Mouse (Mus musculus): ENCODE data around the gene Galns. TPM values are rescaled to one million over a fixed set of nuclear protein-coding genes. Genes with fewer than 3 reads are reported as not detected.
A peak's percentile ranks its signal among the peaks of the same experiment; 100 is the strongest.
"Not testable (repeated sequence)": the region's sequence is repeated elsewhere in the genome, so short reads cannot be mapped to it uniquely, and the experiment has no call there.

The Galns gene
- polyA plus RNA-seq, 1 experiment from 2014 or later: 5.2 TPM

DNA sequence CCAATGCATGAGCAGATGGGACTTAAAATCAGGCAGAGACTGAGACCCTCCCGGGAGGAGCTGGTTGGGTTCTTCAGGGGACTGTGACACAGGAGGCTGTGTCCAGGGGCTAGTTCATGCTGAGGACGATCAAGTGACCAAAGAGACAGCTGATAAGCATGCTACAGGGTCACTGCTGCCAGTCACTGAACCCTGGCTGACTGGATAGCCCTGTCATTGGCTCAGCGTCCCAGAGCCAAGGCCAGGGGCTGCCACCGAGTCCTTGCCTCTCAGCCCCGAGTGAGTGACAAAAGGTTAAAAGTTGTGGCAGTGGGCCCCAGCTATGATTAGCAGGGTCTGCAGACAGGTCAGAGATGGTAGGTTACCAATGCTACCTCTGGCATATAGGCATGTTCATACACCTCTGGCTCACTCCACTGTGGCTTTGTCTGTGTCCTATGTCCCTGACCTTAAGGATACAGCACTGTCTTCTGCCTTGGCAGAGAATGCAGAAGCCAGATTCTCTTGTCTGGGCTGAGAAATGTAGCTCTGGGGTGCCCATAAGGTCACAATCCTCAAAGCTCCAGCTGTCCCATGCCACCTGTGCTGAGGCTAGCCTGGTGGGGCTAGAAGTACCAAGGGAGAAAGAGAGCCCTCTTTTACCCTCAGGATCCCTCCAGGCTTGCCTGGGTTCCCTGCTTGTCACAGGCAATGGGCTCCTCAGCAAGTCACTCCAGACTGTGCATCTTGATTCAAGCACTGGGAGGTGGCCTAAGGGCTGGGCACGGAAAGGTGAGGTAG is 33.1 kb upstream of the Galns start:
- H3K9me3 ChIP-seq: no peaks in the 10 kb centered on the region
- H3K4me3 ChIP-seq: no peak overlapping the region
- H3K27me3 ChIP-seq (replicated peaks; ENCODE audit: low read depth, poor library complexity, severe bottlenecking): peaks cover 39% of the 10 kb centered on the region
- WGBS: 74% methylated on average over 6 of the region's 6 CpGs
- H3K27ac ChIP-seq (replicated peaks): no peak overlapping the region; the same call in 1 of the 2 replicates
- DNase-seq (ENCODE audit: low spot score): no peak
- H3K36me3 ChIP-seq (replicated peaks): no peaks in the 10 kb centered on the region; the same call in 1 of the 2 replicates
- peaks cover 58% of the 10 kb centered on the region for H3K4me1 ChIP-seq

DNA sequence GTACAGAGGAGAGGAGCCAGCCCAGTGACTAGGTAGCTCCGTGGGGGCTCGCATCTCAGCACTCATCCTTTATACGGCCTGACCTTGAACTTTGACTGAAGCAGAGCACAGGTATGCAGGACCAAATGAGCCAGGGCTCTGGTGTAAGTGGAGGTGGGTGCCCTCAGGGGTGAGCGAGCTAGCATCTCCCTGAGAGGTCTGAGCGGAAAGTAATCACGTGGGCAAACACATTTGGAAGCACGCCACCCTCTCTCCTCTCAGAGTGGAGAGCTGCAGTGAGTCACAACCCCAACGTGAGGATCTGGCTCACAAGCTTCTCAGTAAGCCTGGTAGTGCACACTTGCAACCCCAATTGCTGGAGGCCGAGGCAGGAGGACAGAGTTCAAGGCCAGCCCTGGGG is 30.8 kb upstream of the Galns start:
- no peaks in the 10 kb centered on the region for H3K36me3 ChIP-seq (replicated peaks)
- 0 out of 2 replicates have a peak overlapping the region, but pooled peaks have one; percentile 21 for H3K27ac ChIP-seq (replicated peaks)
- no peak for DNase-seq (ENCODE audit: low spot score)
- peaks cover 28% of the 10 kb centered on the region for H3K27me3 ChIP-seq (replicated peaks; ENCODE audit: low read depth, poor library complexity, severe bottlenecking)
- WGBS: 77% methylated on average over 9 of the region's 9 CpGs
- no peaks in the 10 kb centered on the region for H3K9me3 ChIP-seq
- H3K4me1 ChIP-seq: peaks cover 56% of the 10 kb centered on the region
- no peak overlapping the region for H3K4me3 ChIP-seq

DNA sequence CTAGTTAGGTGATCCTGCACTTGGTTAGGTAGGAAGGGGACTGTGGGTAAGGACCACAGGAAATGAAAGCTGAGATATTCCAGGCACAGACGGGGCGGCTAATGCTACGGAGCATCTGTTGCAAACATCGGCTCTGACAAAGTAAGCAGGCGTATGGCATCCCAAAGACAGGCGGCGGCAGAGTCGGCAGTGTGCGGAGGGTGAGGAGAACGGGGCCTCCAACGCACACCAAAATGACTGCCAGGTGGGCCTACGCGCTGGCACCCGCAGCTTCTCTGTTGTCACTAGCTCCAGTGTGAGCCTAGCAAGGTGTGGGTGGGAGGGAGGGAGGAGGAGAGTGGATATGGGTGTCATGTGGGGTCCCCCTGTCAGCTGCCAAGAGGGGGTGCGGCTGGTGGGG is 30.1 kb upstream of the Galns start:
- Histone ChIP-seq H3K4me1 (peaks cover 63% of the 10 kb centered on the region), H3K4me3 (no peak overlapping the region), H3K27ac (replicated peaks) (0 out of 2 replicates have a peak overlapping the region, but pooled peaks have one; percentile 21), H3K36me3 (replicated peaks) (no peaks in the 10 kb centered on the region), H3K27me3 (replicated peaks; ENCODE audit: low read depth, poor library complexity, severe bottlenecking) (peaks cover 25% of the 10 kb centered on the region), H3K9me3 (no peaks in the 10 kb centered on the region)
- DNase-seq (ENCODE audit: low spot score): no peak
- WGBS: 77% methylated on average over 15 of the region's 15 CpGs

DNA sequence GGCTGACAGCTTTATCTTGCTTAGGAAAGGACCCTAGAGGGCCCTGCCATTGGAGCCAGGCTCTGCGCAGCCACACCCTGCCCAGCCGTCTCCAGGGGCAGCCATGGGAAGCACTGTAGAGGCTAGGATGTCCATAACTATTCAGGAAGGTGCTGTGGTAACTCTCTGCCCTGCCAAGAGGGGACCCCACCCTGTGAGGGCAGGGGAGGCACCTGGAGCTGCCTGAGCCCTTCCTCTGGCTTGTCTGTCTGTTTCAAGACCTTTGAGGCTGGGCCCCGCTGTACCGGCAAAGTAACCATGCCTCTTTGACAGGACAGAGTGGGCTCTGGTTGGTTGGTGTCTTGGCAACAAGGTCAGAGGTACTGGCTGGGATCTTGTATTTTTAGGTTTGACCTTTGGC is 29.6 kb upstream of the Galns start:
- Histone ChIP-seq H3K4me1 (peaks cover 69% of the 10 kb centered on the region), H3K4me3 (no peak overlapping the region), H3K36me3 (replicated peaks) (no peaks in the 10 kb centered on the region), H3K27ac (replicated peaks) (peak overlapping the region; percentile 21; the same call in 1 of the 2 replicates), H3K9me3 (no peaks in the 10 kb centered on the region), H3K27me3 (replicated peaks; ENCODE audit: low read depth, poor library complexity, severe bottlenecking) (peaks cover 20% of the 10 kb centered on the region)
- WGBS: 80% methylated on average over 4 of the region's 4 CpGs
- DNase-seq (ENCODE audit: low spot score): no peak

DNA sequence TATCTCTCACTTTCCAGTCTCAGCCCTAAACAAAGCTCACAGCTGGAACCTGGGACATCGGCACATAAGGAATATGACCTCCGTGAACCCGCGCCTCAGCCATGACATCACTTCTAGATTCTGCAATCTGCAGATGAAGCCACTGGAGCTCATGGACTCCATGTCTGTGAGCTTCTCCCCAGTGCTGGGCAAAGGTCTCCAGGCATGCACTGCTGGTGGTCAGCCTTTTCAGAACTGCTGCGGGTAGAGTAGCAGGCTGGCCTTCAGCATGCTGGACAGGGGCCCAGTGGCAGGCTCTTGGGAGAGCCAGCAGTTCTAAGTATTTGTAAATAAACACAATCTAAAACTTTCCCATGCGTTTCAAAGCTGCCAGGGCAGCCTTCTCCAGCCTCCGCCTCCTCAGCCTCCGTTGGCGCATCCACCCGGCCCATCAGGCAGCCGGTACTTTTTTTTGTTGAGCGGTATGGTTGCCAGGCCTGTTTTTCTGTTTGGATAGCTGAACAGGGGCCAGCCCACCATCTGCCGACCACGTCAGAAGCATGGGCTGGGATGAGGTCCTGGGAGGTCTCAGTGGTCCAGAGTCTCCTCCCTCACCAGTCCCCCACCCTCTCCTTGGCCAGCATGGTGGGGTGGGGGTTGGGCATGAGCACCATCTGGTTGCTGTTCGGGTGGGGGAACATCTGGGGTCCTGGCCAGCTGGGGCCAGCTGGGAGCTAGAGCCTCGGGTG is 28.4 kb upstream of the Galns start:
- WGBS: 37% methylated on average over 16 of the region's 16 CpGs
- peaks cover 73% of the 10 kb centered on the region for H3K4me1 ChIP-seq
- H3K27me3 ChIP-seq (replicated peaks; ENCODE audit: low read depth, poor library complexity, severe bottlenecking): peaks cover 9% of the 10 kb centered on the region
- no peaks in the 10 kb centered on the region for H3K9me3 ChIP-seq
- no peak overlapping the region for H3K4me3 ChIP-seq
- peak; percentile 58 for DNase-seq (ENCODE audit: low spot score)
- H3K27ac ChIP-seq (replicated peaks): peak overlapping the region; percentile 60
- peaks cover 11% of the 10 kb centered on the region; the same call in 1 of the 2 replicates for H3K36me3 ChIP-seq (replicated peaks)

DNA sequence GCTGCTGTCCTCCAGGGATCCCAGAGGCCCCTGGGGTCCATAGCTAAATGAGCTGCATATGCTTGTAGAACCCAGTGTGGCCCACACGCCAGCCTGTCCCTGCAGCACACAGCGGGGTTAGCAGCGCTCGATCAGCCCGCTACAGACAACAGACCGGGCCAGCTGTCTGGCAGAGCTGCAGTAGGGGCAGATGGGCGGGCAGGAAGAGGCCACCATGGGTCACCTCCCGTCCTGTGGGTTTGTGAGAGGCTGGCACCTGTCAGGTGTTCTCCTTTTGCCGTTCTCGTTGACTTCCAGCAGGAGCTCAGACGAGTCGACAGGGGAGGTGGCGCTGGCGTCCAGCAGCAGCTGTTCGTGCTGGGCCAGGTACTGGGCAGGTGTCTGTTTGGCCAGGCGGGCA is 27.3 kb upstream of the Galns start:
- H3K27ac ChIP-seq (replicated peaks): peak overlapping the region; percentile 60
- peaks cover 65% of the 10 kb centered on the region for H3K4me1 ChIP-seq
- H3K9me3 ChIP-seq: no peaks in the 10 kb centered on the region
- no peak for DNase-seq (ENCODE audit: low spot score)
- H3K27me3 ChIP-seq (replicated peaks; ENCODE audit: low read depth, poor library complexity, severe bottlenecking): peaks cover 8% of the 10 kb centered on the region; the same call in 1 of the 2 replicates
- H3K36me3 ChIP-seq (replicated peaks): peaks cover 15% of the 10 kb centered on the region; the same call in 1 of the 2 replicates
- 76% methylated on average over 16 of the region's 16 CpGs for WGBS
- H3K4me3 ChIP-seq: 0 out of 2 replicates have a peak overlapping the region, but pooled peaks have one; percentile 5

DNA sequence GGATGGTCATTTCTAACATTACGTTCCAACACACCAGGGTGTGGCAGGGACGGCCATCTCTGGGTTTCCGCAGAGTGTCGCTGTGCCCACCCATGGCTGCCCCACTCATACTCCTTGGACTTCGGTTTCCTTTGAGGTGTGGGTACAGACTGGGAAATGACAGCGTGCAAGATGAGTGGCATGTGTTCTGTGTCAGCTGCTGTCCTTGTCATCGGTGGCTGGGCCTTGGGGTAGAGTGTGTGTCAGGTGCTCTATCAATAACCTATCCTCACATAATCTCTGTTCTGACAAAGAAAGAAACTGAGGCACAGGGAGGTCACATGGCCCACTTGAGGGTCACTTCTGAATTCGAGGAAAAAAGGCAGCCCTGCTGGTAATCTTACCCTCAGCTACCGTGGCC is 26.0 kb upstream of the Galns start:
- no peak for DNase-seq (ENCODE audit: low spot score)
- Histone ChIP-seq H3K36me3 (replicated peaks) (peaks cover 22% of the 10 kb centered on the region; the same call in 1 of the 2 replicates), H3K9me3 (no peaks in the 10 kb centered on the region), H3K27ac (replicated peaks) (no peak overlapping the region), H3K4me1 (peaks cover 60% of the 10 kb centered on the region), H3K4me3 (no peak overlapping the region), H3K27me3 (replicated peaks; ENCODE audit: low read depth, poor library complexity, severe bottlenecking) (no peaks in the 10 kb centered on the region)
- WGBS: 85% methylated on average over 9 of the region's 9 CpGs

DNA sequence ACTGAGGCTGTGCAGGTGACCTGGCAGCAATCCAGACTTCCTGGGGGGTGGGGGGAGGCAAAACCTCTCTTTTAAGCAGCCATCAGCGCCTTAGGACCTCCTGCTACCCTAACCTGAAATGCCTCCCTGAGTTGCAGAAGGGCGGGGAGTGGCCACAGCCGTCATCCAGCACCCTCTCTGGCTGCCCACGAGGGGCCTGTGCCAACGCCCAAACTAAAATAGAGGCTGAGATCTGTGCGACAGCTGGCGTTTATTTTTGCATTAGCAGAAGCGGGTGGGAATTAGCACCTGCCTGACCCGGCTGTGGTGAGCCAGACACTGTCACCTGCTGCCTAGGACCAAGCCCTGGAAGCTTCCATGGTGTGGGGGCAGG is 25.5 kb upstream of the Galns start:
- Histone ChIP-seq H3K9me3 (no peaks in the 10 kb centered on the region), H3K27ac (replicated peaks) (no peak overlapping the region), H3K36me3 (replicated peaks) (peaks cover 22% of the 10 kb centered on the region; the same call in 1 of the 2 replicates), H3K4me3 (no peak overlapping the region), H3K27me3 (replicated peaks; ENCODE audit: low read depth, poor library complexity, severe bottlenecking) (no peaks in the 10 kb centered on the region), H3K4me1 (peaks cover 56% of the 10 kb centered on the region)
- 76% methylated on average over 9 of the region's 9 CpGs for WGBS
- DNase-seq (ENCODE audit: low spot score): no peak

DNA sequence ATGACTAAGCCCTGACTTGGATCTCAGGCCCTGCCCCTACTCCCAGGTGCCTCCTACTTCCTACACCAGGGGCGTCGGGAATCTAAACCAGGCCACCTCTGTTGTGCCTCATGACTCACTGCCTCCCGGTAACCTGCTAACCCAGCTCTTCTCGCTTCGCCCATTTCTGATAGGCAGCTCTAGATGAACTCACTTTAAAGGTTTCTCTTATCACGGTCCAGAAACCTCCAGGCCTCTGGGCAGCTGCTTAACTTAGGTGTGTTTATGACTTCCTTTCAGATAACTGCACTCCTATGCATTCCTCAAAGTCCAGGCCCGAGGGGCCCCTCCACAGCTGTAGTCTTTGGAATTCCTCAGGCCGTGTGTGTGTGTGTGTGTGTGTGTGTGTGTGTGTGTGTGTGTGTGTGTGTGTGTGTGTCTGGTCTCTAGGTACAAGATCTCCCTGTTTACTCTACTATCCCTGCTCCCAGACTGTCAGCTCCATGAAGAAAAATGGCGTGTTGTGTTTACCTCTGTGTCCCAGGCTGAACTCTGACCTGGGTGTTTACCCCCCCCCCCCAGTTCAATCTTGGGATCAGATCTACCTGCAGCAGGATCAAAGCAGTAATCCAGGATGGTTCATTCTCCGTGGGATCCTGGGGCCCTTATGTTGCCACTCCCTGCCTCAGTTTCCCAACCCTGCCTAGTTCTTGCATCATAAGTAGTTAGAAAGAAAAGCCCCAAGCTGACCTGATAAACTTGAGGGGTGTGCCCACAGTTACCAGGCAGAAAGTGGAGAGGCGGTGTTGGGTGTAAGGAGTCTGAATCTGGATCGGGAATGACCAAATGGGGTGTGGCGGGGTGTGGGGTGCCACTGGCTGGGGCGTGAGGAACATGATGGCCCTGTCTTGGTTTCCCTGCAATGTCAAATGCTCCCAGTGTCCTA is 24.9 kb upstream of the Galns start:
- 73% methylated on average over 14 of the region's 14 CpGs for WGBS
- Histone ChIP-seq H3K27me3 (replicated peaks; ENCODE audit: low read depth, poor library complexity, severe bottlenecking) (no peaks in the 10 kb centered on the region), H3K27ac (replicated peaks) (peak overlapping the region; percentile 19; the same call in 1 of the 2 replicates), H3K4me1 (peaks cover 50% of the 10 kb centered on the region), H3K4me3 (no peak overlapping the region), H3K9me3 (no peaks in the 10 kb centered on the region), H3K36me3 (replicated peaks) (peaks cover 22% of the 10 kb centered on the region; the same call in 1 of the 2 replicates)
- DNase-seq (ENCODE audit: low spot score): no peak

DNA sequence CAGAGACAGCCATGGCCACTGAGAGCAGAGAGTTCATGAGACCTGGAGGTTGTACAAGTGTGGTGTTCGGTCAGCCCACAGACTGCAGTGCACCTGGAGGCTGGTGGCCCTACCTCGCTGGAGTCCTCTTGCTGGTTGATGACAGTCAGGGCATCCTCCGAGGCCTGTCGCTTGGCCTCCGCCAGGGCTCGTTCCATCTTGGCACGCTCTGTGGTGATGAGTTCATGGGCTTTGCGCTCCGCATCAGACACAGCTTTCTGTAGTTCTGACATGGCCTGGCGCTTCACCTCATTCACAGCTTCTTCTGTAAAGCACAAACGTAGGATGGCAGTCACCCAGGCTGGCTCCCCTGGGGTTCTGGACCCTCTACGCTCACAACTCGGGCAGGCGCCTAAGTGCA is 21.9 kb upstream of the Galns start:
- Histone ChIP-seq H3K36me3 (replicated peaks) (peaks cover 22% of the 10 kb centered on the region; the same call in 1 of the 2 replicates), H3K4me3 (no peak overlapping the region), H3K27ac (replicated peaks) (no peak overlapping the region), H3K4me1 (peaks cover 35% of the 10 kb centered on the region), H3K27me3 (replicated peaks; ENCODE audit: low read depth, poor library complexity, severe bottlenecking) (peaks cover 26% of the 10 kb centered on the region), H3K9me3 (no peaks in the 10 kb centered on the region)
- no peak for DNase-seq (ENCODE audit: low spot score)
- 96% methylated on average over 14 of the region's 14 CpGs for WGBS

DNA sequence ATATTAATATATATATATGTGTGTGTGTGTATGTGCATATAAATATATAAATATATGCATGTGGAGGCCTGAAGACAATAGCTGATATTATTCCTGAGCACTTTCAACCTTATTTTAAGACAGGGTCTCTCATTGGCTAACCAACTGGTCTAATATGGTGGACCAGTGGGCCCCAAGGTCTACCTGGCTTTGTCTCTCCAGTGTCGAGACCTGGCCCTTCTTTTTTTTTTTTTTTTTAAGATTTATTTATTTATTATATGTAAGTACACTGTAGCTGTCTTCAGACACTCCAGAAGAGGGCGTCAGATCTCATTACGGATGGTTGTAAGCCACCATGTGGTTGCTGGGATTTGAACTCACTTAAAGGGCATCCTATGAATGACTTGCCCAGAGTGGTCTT is 20.9 kb upstream of the Galns start:
- H3K4me3 ChIP-seq; DNase-seq (ENCODE audit: low spot score); H3K9me3 ChIP-seq; H3K27ac ChIP-seq (replicated peaks): not testable (repeated sequence)
- H3K4me1 ChIP-seq: peaks cover 32% of the 10 kb centered on the region
- peaks cover 22% of the 10 kb centered on the region; the same call in 1 of the 2 replicates for H3K36me3 ChIP-seq (replicated peaks)
- WGBS: 85% methylated on average over 3 of the region's 3 CpGs
- H3K27me3 ChIP-seq (replicated peaks; ENCODE audit: low read depth, poor library complexity, severe bottlenecking): peaks cover 36% of the 10 kb centered on the region

DNA sequence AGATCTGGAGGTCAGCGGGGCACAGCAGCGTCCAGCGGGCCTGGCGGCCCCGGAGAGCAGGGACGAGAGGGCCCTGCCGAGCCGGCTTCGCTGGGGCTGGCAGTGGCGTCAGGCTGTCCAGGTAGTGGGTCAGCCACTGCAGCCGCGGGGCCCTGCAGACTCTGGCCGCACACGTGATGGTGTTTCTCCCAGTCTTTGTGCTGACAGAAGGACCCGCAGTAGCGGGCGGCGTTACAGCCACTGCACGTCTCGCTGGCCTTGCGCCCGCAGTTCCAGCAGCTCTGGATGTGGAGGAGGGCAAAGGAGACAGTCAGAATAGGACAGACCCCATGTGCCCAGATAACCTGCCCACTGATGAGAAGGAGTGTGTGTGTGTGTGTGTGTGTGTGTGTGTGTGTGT is 19.4 kb upstream of the Galns start:
- no peaks in the 10 kb centered on the region for H3K9me3 ChIP-seq
- H3K27ac ChIP-seq (replicated peaks): peak overlapping the region; percentile 78
- DNase-seq (ENCODE audit: low spot score): no peak
- peaks cover 18% of the 10 kb centered on the region for H3K4me1 ChIP-seq
- WGBS: 50% methylated on average over 22 of the region's 22 CpGs
- H3K4me3 ChIP-seq: peak overlapping the region; percentile 44
- peaks cover 39% of the 10 kb centered on the region for H3K27me3 ChIP-seq (replicated peaks; ENCODE audit: low read depth, poor library complexity, severe bottlenecking)
- H3K36me3 ChIP-seq (replicated peaks): peaks cover 22% of the 10 kb centered on the region; the same call in 1 of the 2 replicates

Measured in embryonic facial prominence, embryonic 10.5 days (tissue).